Mouse (Mus musculus) ES-E14 (cell line): ENCODE data around the gene Tmem104. TPM values are rescaled to one million over a fixed set of nuclear protein-coding genes. Genes with fewer than 3 reads are reported as not detected.

ENCODE experiments used
- DNase-seq: peaks from one replicate; pipeline ENCODE4 v3.0.0-alpha.2; 2013; ENCODE audit warnings: low read depth, low spot score
- H3K27ac ChIP-seq: 2 replicates; pipeline ENCODE4 v1.5.1; 2012; ENCODE audit warnings: low read depth, mild to moderate bottlenecking, low read length, moderate library complexity, mixed read lengths; ENCODE audit not compliant: poor library complexity, insufficient read depth, severe bottlenecking
- H3K36me3 ChIP-seq: 2 replicates; pipeline ENCODE4 v1.6.1; 2012; ENCODE audit warnings: mild to moderate bottlenecking, low read length, moderate library complexity, mixed read lengths; ENCODE audit not compliant: control insufficient read depth, poor library complexity, insufficient read depth, severe bottlenecking
- H3K4me1 ChIP-seq, 2 experiments: fragments of 150-350 bp in 1 of 2; sonication (generic) in 1 of 2; 2 replicates each; pipeline ENCODE4 v1.6.1; 2012; ENCODE audit warnings: low read length in 2 of 2, mild to moderate bottlenecking in 1 of 2, mixed read lengths in 1 of 2; ENCODE audit not compliant: control insufficient read depth in 2 of 2, insufficient read depth in 2 of 2, poor library complexity in 1 of 2
- H3K4me3 ChIP-seq, 2 experiments: fragments of 150-350 bp in 1 of 2; sonication (generic) in 1 of 2; 2 replicates each; pipeline ENCODE4 v1.5.1; 2012; ENCODE audit warnings: low read length in 2 of 2, low read depth in 1 of 2, mild to moderate bottlenecking in 1 of 2, mixed read lengths in 1 of 2; ENCODE audit not compliant: insufficient read depth in 1 of 2, poor library complexity in 1 of 2, severe bottlenecking in 1 of 2
- H3K9ac ChIP-seq: 2 replicates; pipeline ENCODE4 v1.6.1; 2012; ENCODE audit warnings: low read depth, mild to moderate bottlenecking, low read length, mixed read lengths; ENCODE audit not compliant: poor library complexity, insufficient read depth, severe bottlenecking
- H3K9me3 ChIP-seq: fragments of 150-350 bp; sonication (generic); 2 replicates; pipeline ENCODE4 v1.6.1; 2012; ENCODE audit warnings: low read depth, mild to moderate bottlenecking, low read length; ENCODE audit not compliant: control insufficient read depth, insufficient read depth
- CHD2 ChIP-seq: IDR thresholded peaks from 2 replicates; pipeline ENCODE4 v1.6.1; 2014; ENCODE audit warnings: mild to moderate bottlenecking, low read depth, low read length, inconsistent platforms
- HCFC1 ChIP-seq: IDR thresholded peaks from 2 replicates; pipeline ENCODE4 v1.6.1; 2012; ENCODE audit warnings: low read length, inconsistent platforms, borderline replicate concordance; ENCODE audit not compliant: insufficient read depth
- MAFK ChIP-seq: IDR thresholded peaks from 2 replicates; pipeline ENCODE4 v1.6.1; 2014; ENCODE audit warnings: mild to moderate bottlenecking, low read depth, low read length, inconsistent platforms; ENCODE audit not compliant: insufficient read depth
- ZC3H11A ChIP-seq: IDR thresholded peaks from 2 replicates; pipeline ENCODE4 v1.6.1; 2012; ENCODE audit warnings: low read depth, mild to moderate bottlenecking, inconsistent platforms, low read length, borderline replicate concordance
- ZNF384 ChIP-seq: IDR thresholded peaks from 2 replicates; pipeline ENCODE4 v1.6.1; 2012; ENCODE audit warnings: low read depth, low read length, inconsistent platforms
- in situ Hi-C, 2 experiments: fragments of 600-800 bp; cut with MboI; formaldehyde crosslinking; loops; one replicate each; pipeline ENCODE4 v1.15.1; 2025; ENCODE audit warnings: low sequenced_read_pairs in 2 of 2, inconsistent platforms in 1 of 2; ENCODE audit not compliant: unreplicated experiment in 2 of 2
- total RNA-seq: library from RNA; depleted of rRNA; stranded (reverse); fragments of 300-350 nt; gene quantifications from 2 replicates; pipeline ENCODE4 v1.2.3, GENCODE M21; 2012

Tmem104 gene
- total RNA-seq, 1 experiment = 14.7 TPM

- no peak overlapping the region for H3K4me3 ChIP-seq
- H3K9me3 ChIP-seq = no peaks in the 10 kb centered on the region
- TF ChIP-seq ZNF384 (no peak), ZC3H11A (no peak), HCFC1 (no peak), MAFK (no peak), CHD2 (no peak)
- H3K27ac ChIP-seq = no peak overlapping the region
- DNase-seq = no peak
- peaks cover 7 to 25% of the 10 kb centered on the region in 2 experiments; a peak in 3 of 4 replicates for H3K4me1 ChIP-seq
- peaks cover 6% of the 10 kb centered on the region; the same call in 1 of the 2 replicates for H3K36me3 ChIP-seq
- in situ Hi-C loops = no loop called here
- H3K9ac ChIP-seq = no peak overlapping the region
Observed at GRCm38 (mm10) chr11:115242746-115243145, 55.5 kb downstream of the Tmem104 start.

- H3K27ac ChIP-seq = no peak overlapping the region
- in situ Hi-C loops = no loop called here
- no peak for DNase-seq
Observed at GRCm38 (mm10) chr11:115243783-115244182, 56.5 kb downstream of the Tmem104 start.

GRCm38 (mm10) chr11:115244840-115245239, 57.6 kb downstream of the Tmem104 start:
- Histone ChIP-seq H3K36me3 (peaks cover 6% of the 10 kb centered on the region; the same call in 1 of the 2 replicates), H3K4me3 (no peak overlapping the region), H3K27ac (no peak overlapping the region), H3K9me3 (no peaks in the 10 kb centered on the region), H3K9ac (no peak overlapping the region), H3K4me1 (peaks cover 10 to 35% of the 10 kb centered on the region in 2 experiments; a peak in 3 of 4 replicates)
- no peak for DNase-seq
- in situ Hi-C loops = no loop called here
- TF ChIP-seq ZNF384 (no peak), MAFK (no peak), HCFC1 (no peak), CHD2 (no peak), ZC3H11A (no peak)

More at GRCm38 (mm10) chr11:115243783-115244182, 56.5 kb downstream of the Tmem104 start:
- no peak for TF ChIP-seq ZC3H11A
- no peak for TF ChIP-seq HCFC1
- Histone ChIP-seq H3K9ac (no peak overlapping the region), H3K36me3 (peaks cover 6% of the 10 kb centered on the region; the same call in 1 of the 2 replicates), H3K4me1 (peaks cover 10 to 29% of the 10 kb centered on the region in 2 experiments; a peak in 3 of 4 replicates), H3K9me3 (no peaks in the 10 kb centered on the region), H3K4me3 (no peak overlapping the region)

GRCm38 (mm10) chr11:115246386-115246785, 59.1 kb downstream of the Tmem104 start:
- in situ Hi-C loops = no loop called here
- H3K36me3 ChIP-seq = peaks cover 6% of the 10 kb centered on the region; the same call in 1 of the 2 replicates
- peaks cover 10 to 41% of the 10 kb centered on the region in 2 experiments; a peak in 3 of 4 replicates for H3K4me1 ChIP-seq
- no peaks in the 10 kb centered on the region for H3K9me3 ChIP-seq
- H3K9ac ChIP-seq = no peak overlapping the region
- H3K4me3 ChIP-seq = no peak overlapping the region
- no peak for TF ChIP-seq MAFK
- TF ChIP-seq ZNF384 = no peak
- no peak for TF ChIP-seq HCFC1
- TF ChIP-seq ZC3H11A = no peak
- TF ChIP-seq CHD2 = no peak
- H3K27ac ChIP-seq = no peak overlapping the region
- DNase-seq = no peak

GRCm38 (mm10) chr11:115247240-115247639, 60.0 kb downstream of the Tmem104 start:
- Histone ChIP-seq H3K4me3 (no peak overlapping the region), H3K9me3 (no peaks in the 10 kb centered on the region), H3K36me3 (peaks cover 6% of the 10 kb centered on the region; the same call in 1 of the 2 replicates), H3K9ac (no peak overlapping the region), H3K27ac (no peak overlapping the region), H3K4me1 (peaks cover 10 to 41% of the 10 kb centered on the region in 2 experiments; a peak in 3 of 4 replicates)
- DNase-seq = no peak
- TF ChIP-seq MAFK (no peak), ZC3H11A (no peak), HCFC1 (no peak), ZNF384 (no peak), CHD2 (no peak)
- in situ Hi-C loops = no loop called here
